Mouse (Mus musculus): ENCODE data around the gene Zbtb32. TPM values are rescaled to one million over a fixed set of nuclear protein-coding genes. Genes with fewer than 3 reads are reported as not detected.

Zbtb32 gene
- polyA plus RNA-seq, 1 experiment from 2014 or later: 0.44 TPM

DNA sequence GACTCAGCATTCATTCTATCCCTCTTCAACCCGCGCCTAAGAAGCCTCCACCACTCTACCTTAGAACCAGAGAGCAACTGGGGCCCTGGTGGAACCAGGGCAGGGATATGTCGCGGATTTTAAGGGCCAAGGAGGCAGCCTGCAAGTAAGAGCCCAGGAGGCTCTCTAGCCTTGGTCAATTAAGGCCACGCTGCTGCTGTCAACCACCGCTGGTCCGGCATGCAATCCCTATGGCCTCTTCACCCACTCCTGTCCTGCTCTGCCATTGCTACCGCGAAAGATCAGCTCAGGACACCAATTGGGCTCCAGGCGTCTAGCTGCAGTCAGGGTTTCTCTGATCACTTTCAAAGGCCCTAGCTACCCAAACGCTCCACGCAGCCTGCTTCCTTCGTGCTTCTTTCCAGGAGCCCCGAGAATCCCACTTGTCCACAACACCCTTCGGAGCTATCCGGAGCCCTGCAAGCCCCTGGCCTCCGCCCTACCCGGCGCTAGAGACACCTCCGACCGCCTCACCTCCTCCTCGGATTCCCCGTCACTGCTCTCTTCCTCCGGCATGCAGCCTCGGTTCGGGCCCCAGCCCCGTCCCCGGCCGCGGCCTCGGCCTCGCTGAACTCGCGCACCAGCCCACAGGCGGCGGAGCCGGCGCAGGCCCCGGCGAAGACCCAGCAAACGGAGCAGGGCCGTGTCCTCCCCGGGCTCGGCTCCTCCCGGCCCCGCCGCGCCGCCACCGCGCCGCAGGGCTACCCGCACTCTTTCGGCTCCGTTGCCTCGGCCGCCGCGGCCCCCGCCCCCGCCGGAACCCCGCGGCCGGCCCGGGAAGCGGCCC, 10.7 kb downstream of the Zbtb32 start:
- peaks cover 33% of the 10 kb centered on the region for H3K36me3 ChIP-seq
- WGBS: under 1% methylated on average over 66 of the region's 67 CpGs
- H3K4me1 ChIP-seq: peaks cover 23% of the 10 kb centered on the region
- no peaks in the 10 kb centered on the region for H3K27me3 ChIP-seq (replicated peaks)
- peak overlapping the region; percentile 94 for H3K27ac ChIP-seq (replicated peaks)
- ATAC-seq (ENCODE audit: low FRiP score): peak; percentile 43
- peak overlapping the region; percentile 90 for H3K4me2 ChIP-seq
- peak overlapping the region; percentile 96 for H3K9ac ChIP-seq (replicated peaks)
- H3K9me3 ChIP-seq (replicated peaks): no peaks in the 10 kb centered on the region
- H3K4me3 ChIP-seq (replicated peaks): peak overlapping the region; percentile 91

- ATAC-seq (ENCODE audit: low FRiP score): no peak
- Histone ChIP-seq H3K27ac (replicated peaks) (no peak overlapping the region), H3K4me3 (replicated peaks) (peak overlapping the region; percentile 91; the same call in 1 of the 2 replicates), H3K4me2 (peak overlapping the region; percentile 90), H3K36me3 (peaks cover 48% of the 10 kb centered on the region), H3K9me3 (replicated peaks) (no peaks in the 10 kb centered on the region), H3K27me3 (replicated peaks) (no peaks in the 10 kb centered on the region), H3K4me1 (peaks cover 23% of the 10 kb centered on the region), H3K9ac (replicated peaks) (no peak overlapping the region)
- 92% methylated on average over 28 of the region's 28 CpGs for WGBS
Observed at GRCm38 (mm10) chr7:30586455-30587020, 12.2 kb downstream of the Zbtb32 start.

- no peak overlapping the region for H3K4me3 ChIP-seq (replicated peaks)
- no peak overlapping the region for H3K27ac ChIP-seq (replicated peaks)
- no peak for ATAC-seq (ENCODE audit: low FRiP score)
- H3K27me3 ChIP-seq (replicated peaks): no peaks in the 10 kb centered on the region
- no peak overlapping the region for H3K4me2 ChIP-seq
- H3K36me3 ChIP-seq: peaks cover 61% of the 10 kb centered on the region
- no peak overlapping the region for H3K9ac ChIP-seq (replicated peaks)
- 95% methylated on average over 7 of the region's 7 CpGs for WGBS
- no peaks in the 10 kb centered on the region for H3K9me3 ChIP-seq (replicated peaks)
- peaks cover 23% of the 10 kb centered on the region for H3K4me1 ChIP-seq
Observed at GRCm38 (mm10) chr7:30585170-30585569, 13.5 kb downstream of the Zbtb32 start.

- no peak overlapping the region for H3K4me3 ChIP-seq (replicated peaks)
- no peaks in the 10 kb centered on the region for H3K9me3 ChIP-seq (replicated peaks)
- peaks cover 16% of the 10 kb centered on the region for H3K4me1 ChIP-seq
- H3K27me3 ChIP-seq (replicated peaks): no peaks in the 10 kb centered on the region
- 94% methylated on average over 10 of the region's 10 CpGs for WGBS
- no peak for ATAC-seq (ENCODE audit: low FRiP score)
- no peak overlapping the region for H3K27ac ChIP-seq (replicated peaks)
- H3K4me2 ChIP-seq: no peak overlapping the region
- no peak overlapping the region for H3K9ac ChIP-seq (replicated peaks)
- peaks cover 69% of the 10 kb centered on the region for H3K36me3 ChIP-seq
Observed at GRCm38 (mm10) chr7:30584339-30584738, 14.4 kb downstream of the Zbtb32 start.

DNA sequence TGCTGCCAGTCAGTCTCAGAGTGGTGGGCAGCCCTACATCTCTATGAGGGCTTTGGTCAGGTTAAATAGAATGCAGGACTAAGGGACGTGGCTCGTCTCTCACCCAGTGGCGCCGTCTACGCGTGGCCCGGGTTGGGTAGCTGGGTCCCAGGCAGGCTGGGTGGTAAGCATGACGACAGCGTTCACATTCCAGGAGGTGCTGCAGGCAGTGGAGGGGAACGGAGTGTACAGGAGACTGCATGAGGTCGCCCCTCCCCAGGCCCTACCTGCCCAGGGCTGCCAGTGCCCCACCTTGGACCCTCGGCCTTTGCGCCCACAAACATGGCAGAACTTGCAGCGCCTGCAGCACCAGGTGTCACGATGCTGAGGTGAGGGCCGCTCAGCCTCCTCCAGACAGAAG, 17.2 kb downstream of the Zbtb32 start:
- WGBS: 96% methylated on average over 16 of the region's 16 CpGs
- Histone ChIP-seq H3K9me3 (replicated peaks) (no peaks in the 10 kb centered on the region), H3K27me3 (replicated peaks) (no peaks in the 10 kb centered on the region), H3K9ac (replicated peaks) (no peak overlapping the region), H3K4me2 (no peak overlapping the region), H3K36me3 (peaks cover 97% of the 10 kb centered on the region), H3K27ac (replicated peaks) (no peak overlapping the region), H3K4me3 (replicated peaks) (no peak overlapping the region), H3K4me1 (peaks cover 3% of the 10 kb centered on the region)
- ATAC-seq (ENCODE audit: low FRiP score): no peak

DNA sequence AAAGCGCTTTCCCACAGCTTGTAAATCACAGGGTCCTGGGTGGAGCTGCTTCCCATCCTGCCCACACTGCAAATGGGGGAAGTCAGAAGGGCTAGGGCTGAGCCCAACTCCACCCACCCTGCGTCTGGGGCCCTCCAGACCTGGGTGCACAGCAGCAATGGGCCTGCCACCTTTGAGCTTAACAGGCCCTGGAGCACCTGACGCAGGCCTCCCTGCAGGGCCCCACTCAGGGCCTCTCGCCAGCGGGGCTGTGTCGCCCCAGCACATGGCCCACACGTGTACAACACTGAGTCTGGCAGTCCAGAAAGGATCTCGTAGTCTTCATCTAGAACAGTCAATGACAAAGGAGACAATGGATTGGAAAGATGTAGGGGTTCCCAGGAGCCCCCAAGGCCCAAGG, 18.8 kb downstream of the Zbtb32 start:
- no peaks in the 10 kb centered on the region for H3K9me3 ChIP-seq (replicated peaks)
- no peak overlapping the region for H3K4me3 ChIP-seq (replicated peaks)
- 94% methylated on average over 8 of the region's 8 CpGs for WGBS
- H3K27me3 ChIP-seq (replicated peaks): no peaks in the 10 kb centered on the region
- ATAC-seq (ENCODE audit: low FRiP score): no peak
- H3K4me1 ChIP-seq: no peaks in the 10 kb centered on the region
- H3K36me3 ChIP-seq: peaks cover 99% of the 10 kb centered on the region
- no peak overlapping the region for H3K4me2 ChIP-seq
- H3K27ac ChIP-seq (replicated peaks): no peak overlapping the region
- H3K9ac ChIP-seq (replicated peaks): no peak overlapping the region

DNA sequence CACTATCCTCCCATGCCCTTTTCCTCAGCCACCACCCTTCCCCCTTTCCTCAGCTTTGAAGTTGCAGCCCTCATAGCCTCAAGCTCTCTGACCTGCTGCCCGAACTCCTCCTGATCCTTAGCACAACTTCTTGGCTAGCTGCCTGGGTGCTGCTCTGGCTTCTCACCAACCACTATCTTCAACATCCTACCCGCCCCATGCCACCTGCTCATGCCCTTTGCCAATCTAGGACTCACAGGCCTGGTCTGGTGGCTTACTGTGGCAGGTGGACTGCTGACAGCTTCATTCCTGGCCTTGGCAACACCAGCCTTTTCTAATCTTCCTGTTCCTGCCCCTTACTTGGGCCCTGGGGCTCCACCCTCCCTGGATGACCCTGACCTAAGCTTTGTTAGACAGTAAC, 25.7 kb downstream of the Zbtb32 start:
- no peak for ATAC-seq (ENCODE audit: low FRiP score)
- H3K27me3 ChIP-seq (replicated peaks): no peaks in the 10 kb centered on the region
- H3K27ac ChIP-seq (replicated peaks): no peak overlapping the region
- H3K9me3 ChIP-seq (replicated peaks): no peaks in the 10 kb centered on the region
- H3K4me3 ChIP-seq (replicated peaks): no peak overlapping the region
- H3K4me1 ChIP-seq: no peaks in the 10 kb centered on the region
- H3K9ac ChIP-seq (replicated peaks): no peak overlapping the region; the same call in 1 of the 2 replicates
- no peak overlapping the region for H3K4me2 ChIP-seq
- WGBS: 88% methylated on average over 2 of the region's 2 CpGs
- peaks cover 95% of the 10 kb centered on the region for H3K36me3 ChIP-seq

DNA sequence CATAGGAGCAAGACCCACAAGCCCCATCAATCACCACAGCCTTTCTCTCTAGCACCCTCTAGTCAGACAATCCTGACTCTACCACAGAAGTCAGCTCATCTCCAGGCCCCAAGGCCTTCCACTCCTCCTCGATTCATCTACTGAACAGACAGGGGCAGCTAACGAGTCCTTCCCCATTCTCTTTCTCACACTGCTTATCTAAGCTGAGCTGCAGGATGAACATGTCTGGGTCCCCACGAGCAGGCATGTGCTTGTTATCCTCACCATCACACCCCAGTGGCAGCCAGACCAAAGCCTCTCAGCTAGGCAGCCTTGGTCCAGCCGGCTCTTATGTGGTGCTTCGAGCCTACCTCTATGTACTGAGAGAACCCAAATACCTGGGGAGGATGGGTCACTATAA, 26.3 kb downstream of the Zbtb32 start:
- Histone ChIP-seq H3K9me3 (replicated peaks) (no peaks in the 10 kb centered on the region), H3K4me2 (no peak overlapping the region), H3K36me3 (peaks cover 93% of the 10 kb centered on the region), H3K27ac (replicated peaks) (no peak overlapping the region), H3K9ac (replicated peaks) (no peak overlapping the region), H3K4me1 (no peaks in the 10 kb centered on the region), H3K27me3 (replicated peaks) (no peaks in the 10 kb centered on the region), H3K4me3 (replicated peaks) (no peak overlapping the region)
- ATAC-seq (ENCODE audit: low FRiP score): no peak
- 87% methylated on average over 5 of the region's 5 CpGs for WGBS

GRCm38 (mm10) chr7:30567555-30567954, 31.2 kb downstream of the Zbtb32 start:
- H3K4me1 ChIP-seq: peaks cover 14% of the 10 kb centered on the region
- no peak for ATAC-seq (ENCODE audit: low FRiP score)
- H3K9me3 ChIP-seq (replicated peaks): no peaks in the 10 kb centered on the region
- peaks cover 65% of the 10 kb centered on the region for H3K36me3 ChIP-seq
- no peak overlapping the region for H3K4me3 ChIP-seq (replicated peaks)
- no peak overlapping the region for H3K27ac ChIP-seq (replicated peaks)
- H3K4me2 ChIP-seq: no peak overlapping the region
- no peak overlapping the region for H3K9ac ChIP-seq (replicated peaks)
- H3K27me3 ChIP-seq (replicated peaks): no peaks in the 10 kb centered on the region
- WGBS: 91% methylated on average over 11 of the region's 11 CpGs

GRCm38 (mm10) chr7:30566033-30566432, 32.7 kb downstream of the Zbtb32 start:
- peaks cover 20% of the 10 kb centered on the region for H3K4me1 ChIP-seq
- no peak overlapping the region for H3K4me3 ChIP-seq (replicated peaks)
- H3K27me3 ChIP-seq (replicated peaks): no peaks in the 10 kb centered on the region
- 92% methylated on average over 9 of the region's 9 CpGs for WGBS
- no peak overlapping the region for H3K4me2 ChIP-seq
- H3K36me3 ChIP-seq: peaks cover 54% of the 10 kb centered on the region
- H3K27ac ChIP-seq (replicated peaks): no peak overlapping the region
- no peaks in the 10 kb centered on the region for H3K9me3 ChIP-seq (replicated peaks)
- no peak for ATAC-seq (ENCODE audit: low FRiP score)
- H3K9ac ChIP-seq (replicated peaks): no peak overlapping the region

DNA sequence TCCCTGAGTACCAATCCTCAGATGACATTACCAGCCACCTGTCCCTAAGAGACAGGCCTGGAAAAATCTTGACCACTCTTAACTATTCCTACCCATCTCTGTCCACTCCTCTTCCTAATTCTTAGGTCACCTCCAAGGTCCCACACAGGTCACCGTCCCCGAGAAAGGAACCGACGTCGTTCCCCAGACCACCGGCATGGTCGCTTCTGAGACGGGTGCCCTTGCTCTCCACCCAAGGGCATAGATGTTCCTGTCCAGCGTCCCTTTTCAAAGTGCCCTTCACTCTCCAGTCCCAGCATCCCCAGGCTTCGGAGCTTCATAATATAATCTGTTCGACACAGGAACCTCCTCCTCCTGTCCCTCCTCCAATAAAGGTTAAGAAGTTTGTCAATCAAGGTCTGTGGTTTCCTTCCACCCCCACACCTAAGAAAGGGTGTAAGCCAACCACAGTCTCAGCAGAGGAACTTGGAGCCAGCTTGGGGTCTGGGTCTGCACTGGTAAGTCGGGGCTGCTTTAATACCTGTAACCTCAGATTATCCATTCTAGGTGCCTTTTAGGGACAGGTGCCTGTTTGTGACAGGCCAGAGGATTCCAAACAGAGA, 33.6 kb downstream of the Zbtb32 start, which contains the start of gene Igflr1:
Igflr1 (plus strand) TSS at position 458 of the 602 bp plus-strand sequence.
- Histone ChIP-seq H3K9me3 (replicated peaks) (no peaks in the 10 kb centered on the region), H3K4me1 (peaks cover 24% of the 10 kb centered on the region), H3K4me3 (replicated peaks) (no peak within 1 kb of the TSS; the same call in 1 of the 2 replicates), H3K9ac (replicated peaks) (no peak within 1 kb of the TSS), H3K36me3 (peaks cover 44% of the 10 kb centered on the region), H3K4me2 (peak within 1 kb of the TSS; percentile 79), H3K27ac (replicated peaks) (no peak within 1 kb of the TSS), H3K27me3 (replicated peaks) (no peaks in the 10 kb centered on the region)
- ATAC-seq (ENCODE audit: low FRiP score): no peak
- 96% methylated on average over 12 of the region's 12 CpGs for WGBS

DNA sequence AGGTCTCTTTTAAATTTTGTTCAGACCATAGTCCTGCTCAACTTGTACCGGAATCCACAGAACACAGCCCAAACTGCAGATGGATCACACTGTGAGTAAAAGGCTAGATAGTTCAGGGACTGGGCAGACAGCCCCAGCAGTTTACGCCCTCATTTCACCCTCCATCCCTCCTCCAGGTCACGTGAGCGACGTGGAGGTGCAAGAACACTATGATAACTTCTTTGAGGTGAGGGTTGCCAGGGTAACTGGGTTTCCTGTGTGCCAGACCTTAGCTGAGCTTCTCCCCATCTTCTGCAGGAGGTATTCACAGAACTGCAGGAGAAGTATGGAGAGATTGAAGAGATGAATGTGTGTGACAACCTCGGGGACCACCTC, 34.8 kb downstream of the Zbtb32 start:
- Histone ChIP-seq H3K4me3 (replicated peaks) (peak overlapping the region; percentile 71), H3K4me1 (peaks cover 30% of the 10 kb centered on the region), H3K27me3 (replicated peaks) (no peaks in the 10 kb centered on the region), H3K9me3 (replicated peaks) (no peaks in the 10 kb centered on the region), H3K27ac (replicated peaks) (peak overlapping the region; percentile 93), H3K4me2 (peak overlapping the region; percentile 79), H3K36me3 (peaks cover 32% of the 10 kb centered on the region), H3K9ac (replicated peaks) (peak overlapping the region; percentile 80)
- WGBS: 23% methylated on average over 6 of the region's 6 CpGs
- ATAC-seq (ENCODE audit: low FRiP score): no peak
